Mouse (Mus musculus): Measurements from ENCODE around the gene Pts.

DNA sequence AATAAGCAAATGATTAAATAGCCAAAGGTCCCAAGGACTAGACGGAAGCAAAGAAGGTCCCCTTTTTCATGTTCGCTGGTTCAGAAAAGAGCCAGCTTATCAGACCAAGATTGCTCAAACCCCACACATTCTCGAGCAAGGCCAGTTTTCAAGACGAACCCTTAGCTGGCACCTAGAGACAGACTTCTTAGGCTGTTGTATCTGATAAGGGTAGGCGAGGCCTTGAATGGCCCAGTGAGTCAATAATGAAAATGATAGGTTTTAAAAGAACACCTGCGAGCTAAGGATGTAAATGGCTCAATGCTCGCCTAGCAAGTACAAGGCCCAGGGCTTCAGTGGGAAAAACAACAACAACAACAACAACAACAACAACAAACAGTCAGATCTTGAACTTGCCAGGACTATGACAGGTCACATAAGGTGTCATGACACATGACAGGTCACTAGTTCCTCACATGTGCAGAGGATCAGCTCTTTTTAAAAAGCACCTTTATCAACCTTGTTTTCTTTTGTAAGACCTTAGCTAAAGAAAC is 8.1 kb upstream of the Pts start:
- no peak for TF ChIP-seq GATA1 (IDR thresholded peaks at IDR 0.05; ENCODE audit: borderline replicate concordance, low read length)
- no peak for TF ChIP-seq FLI1 (IDR thresholded peaks at IDR 0.05; ENCODE audit: low read length)

All from megakaryocyte, embryonic 14.5 days (primary cell).